Mouse (Mus musculus) T-cell, adult 2 months (primary cell): Measurements from ENCODE around the gene Myo7a.
A peak's percentile ranks its signal among the peaks of the same experiment; 100 is the strongest.

Experiments
- DNase-seq: peaks from one replicate; pipeline ENCODE4 v3.0.0; 2022; ENCODE audit warnings: low spot score

Gene Myo7a

DNA sequence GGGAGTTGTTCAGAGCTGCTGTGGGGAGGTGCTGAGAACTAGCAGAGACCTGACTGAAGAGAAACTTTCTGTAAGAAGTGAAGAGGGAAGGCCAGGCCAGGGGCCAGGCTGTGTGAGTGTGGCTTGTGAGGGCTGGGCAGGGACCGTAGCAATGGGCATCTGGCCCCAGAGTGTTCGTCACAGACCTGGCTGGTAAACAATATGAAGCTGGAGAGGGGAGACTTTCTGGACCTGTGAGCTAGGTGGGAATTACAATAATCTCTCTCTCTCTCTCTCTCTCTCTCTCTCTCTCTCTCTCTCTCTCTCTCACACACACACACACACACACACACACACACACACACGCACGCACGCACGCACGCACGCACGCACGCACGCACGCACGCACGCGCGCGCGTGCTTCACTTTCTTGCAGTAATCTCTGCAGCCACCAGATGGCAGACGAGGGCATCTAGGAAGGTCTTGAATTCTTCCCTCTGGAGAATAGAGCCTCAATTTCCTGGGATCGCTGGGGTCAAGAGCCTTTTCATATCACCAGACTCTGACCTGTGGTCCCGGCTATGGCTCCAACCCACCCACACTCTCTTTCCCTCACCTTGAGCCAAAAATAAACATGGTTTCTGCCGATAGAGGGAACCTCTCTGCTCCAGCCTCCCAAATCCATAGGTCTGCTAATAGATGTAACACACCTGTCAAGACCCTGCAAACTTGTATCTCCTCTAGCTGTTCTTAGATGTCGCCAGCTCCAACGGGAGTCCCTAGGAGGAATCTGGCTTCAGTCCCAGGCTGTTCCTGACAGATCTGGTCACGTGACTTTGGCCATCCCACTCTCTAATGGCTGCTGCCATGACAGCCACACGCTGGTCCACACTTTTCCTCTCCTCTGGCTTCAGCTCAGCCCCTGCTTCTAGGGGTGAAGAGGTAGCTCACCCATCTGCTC lies 16.1 kb downstream of the Myo7a start:
- DNase-seq: peak; percentile 61

- no peak for DNase-seq
These were observed 16.8 kb downstream of the Myo7a start for GRCm38 (mm10) chr7:98102488-98102887.

GRCm38 (mm10) chr7:98097557-98097956 lies 21.8 kb downstream of the Myo7a start:
- no peak for DNase-seq

- DNase-seq: no peak
These were observed 23.5 kb downstream of the Myo7a start for GRCm38 (mm10) chr7:98095852-98096251.

- DNase-seq: no peak
These were observed 33.0 kb downstream of the Myo7a start for GRCm38 (mm10) chr7:98086346-98086745.

DNA sequence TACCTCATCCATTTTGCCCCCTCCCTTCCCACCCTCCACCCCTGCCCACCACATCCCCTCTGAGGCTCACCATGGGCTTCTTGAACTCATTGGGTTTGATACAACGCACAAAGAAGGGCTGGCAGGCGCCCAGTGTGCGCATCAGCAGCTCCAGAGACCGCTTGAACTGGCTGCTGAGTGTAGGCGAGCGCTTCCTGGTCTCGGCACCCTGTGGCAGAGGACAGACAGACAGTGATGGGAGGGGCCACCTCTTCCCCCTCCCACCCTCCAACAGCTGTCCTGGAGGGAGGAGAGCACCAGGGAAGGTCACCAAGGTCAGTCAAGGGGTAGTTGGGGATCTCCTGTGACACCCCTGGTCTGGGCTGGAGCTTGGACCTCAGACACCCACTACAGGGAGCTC lies 34.0 kb downstream of the Myo7a start:
- no peak for DNase-seq

DNA sequence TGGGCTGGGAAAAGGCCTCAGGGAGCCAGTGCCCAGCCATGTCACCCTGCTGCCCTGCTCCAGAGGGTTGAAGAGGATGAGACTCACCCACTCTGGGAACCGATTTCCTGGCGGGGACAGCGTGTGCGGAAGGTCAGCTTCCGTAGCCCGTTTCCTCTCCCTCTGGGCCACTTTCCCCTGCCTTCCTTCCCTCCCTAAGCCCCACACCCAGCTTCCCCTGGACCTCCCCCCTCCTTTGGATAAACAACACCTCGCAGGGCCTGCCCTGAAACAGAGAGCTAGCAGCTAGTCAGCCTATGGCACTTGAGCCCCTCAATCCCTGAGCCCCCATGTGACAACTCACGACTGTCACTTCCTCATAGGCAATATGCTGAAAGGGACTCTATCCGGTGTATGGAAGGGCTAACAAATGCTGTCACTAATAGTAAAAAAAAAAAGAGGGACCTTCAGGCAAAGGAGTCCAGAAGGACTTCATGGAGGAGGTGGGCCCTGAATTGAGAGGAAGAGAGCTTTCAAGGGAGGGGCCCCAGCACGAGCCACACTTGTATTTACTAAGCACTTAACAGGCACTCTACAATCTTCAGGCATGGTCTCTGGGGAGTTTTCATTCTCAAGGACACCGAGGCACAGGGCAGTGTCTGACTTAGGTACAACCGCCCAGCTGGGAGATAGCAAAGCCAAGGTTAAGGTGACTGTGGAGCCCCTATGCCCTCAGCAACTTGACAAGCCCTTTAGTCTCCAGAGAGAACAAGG lies 34.6 kb downstream of the Myo7a start:
- no peak for DNase-seq

DNA sequence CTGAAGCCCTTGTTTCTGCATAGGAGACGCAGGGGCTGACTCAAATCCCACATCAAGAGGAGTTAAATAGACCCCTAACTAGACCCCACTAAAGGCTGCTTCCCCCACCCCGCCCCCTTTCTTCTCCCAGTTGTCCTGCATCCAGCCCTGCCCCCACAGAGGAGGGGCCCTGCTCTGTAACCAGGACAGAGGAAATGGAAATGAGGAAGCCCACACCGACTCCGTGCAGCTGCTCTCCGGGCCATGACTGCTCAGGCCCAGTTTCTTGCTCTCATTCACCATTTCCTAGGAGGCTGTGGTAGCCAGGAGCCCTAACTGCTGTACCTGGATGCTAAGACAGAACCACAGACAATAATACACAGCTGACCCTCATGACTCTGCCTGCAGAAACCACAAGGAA lies 36.9 kb downstream of the Myo7a start:
- no peak for DNase-seq

- DNase-seq: no peak
These were observed 41.9 kb downstream of the Myo7a start for GRCm38 (mm10) chr7:98077453-98077852.

DNA sequence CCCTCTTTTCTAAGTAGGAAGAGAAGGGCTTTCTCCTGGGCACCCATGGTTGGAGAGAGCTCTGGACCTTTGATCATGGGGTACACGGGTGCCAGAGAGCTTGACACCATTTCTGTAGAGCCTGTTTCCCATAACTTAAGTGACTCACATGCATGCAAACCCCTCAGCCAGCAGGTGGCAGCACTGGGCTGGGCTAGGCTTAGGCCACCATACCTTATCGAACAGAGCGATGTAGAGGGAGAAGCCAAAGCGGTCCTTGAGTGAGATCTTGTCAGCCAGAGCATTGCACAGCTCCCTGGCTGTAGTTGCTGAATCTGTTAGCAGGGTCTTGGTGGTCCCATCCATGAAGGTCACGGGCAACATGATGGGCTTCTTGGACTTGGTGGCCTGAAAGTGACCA lies 47.7 kb downstream of the Myo7a start:
- DNase-seq: peak; percentile 73

GRCm38 (mm10) chr7:98066229-98066628 lies 53.1 kb downstream of the Myo7a start:
- no peak for DNase-seq

DNA sequence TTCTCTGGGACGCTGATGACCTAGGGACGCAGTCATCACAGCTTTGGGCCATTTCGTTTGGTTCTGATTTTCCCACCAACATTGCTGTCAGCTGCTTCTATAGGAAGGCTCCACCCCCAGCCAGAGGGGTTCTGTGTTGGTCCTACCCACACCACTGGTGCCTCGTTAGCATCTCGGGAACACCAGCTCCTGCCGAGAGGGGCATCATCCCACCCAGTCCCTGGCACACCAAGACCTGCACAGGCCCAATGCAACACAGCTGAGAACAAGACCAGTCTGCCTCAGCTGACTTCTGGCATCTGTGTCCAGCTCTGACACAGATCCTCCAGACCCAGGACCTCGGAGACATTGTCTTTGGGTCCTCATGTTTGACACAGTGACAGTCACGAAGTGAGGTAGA lies 64.4 kb downstream of the Myo7a start:
- DNase-seq: no peak

GRCm38 (mm10) chr7:98054461-98054860 lies 64.9 kb downstream of the Myo7a start:
- no peak for DNase-seq

- no peak for DNase-seq
These were observed 67.3 kb downstream of the Myo7a start for GRCm38 (mm10) chr7:98051980-98052379.

- DNase-seq: no peak
These were observed 71.1 kb downstream of the Myo7a start for GRCm38 (mm10) chr7:98048101-98048824.

DNA sequence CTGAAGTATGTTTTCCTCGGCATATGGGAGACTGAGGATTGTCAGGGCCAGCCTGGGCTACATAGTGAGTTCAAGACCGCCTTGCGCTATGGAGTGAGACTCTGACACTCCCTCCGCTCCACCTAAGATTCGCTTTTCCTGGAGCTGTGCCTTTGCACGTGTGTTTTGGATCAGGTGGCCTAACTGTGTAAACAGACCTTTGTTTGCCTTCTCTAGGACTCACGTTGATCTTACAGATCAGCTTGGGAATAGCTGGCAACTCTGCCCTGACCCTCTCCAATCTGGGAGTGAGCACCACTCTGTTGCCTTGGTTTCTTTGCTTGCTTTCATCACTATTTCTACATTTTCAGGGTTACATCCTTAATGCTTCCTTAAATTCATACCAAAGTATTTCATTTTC lies 116.7 kb downstream of the Myo7a start:
- DNase-seq: no peak
